Mouse (Mus musculus): ENCODE measurements at regions not wholly inside any gene's neighbourhood (a gene's known extent, or its start where the extent isn't known, plus 50 kb on each side); places are given as distances from the start of the nearest gene placed in this dataset.

GRCm38 (mm10) chr7:67440806-67441205 lies 68.1 kb upstream of the Mef2a start:
- H3K27ac ChIP-seq = no peak overlapping the region
- no peaks in the 10 kb centered on the region for H3K27me3 ChIP-seq (ENCODE audit: control insufficient read depth, insufficient read depth, low read length)
- H3K9ac ChIP-seq (replicated peaks) = no peak overlapping the region
- H3K4me3 ChIP-seq (ENCODE audit: insufficient read depth in 1 of 2, low read depth in 2 of 2, low read length in 2 of 2) = no peak overlapping the region
- 67% methylated on average over 8 of the region's 8 CpGs for WGBS (ENCODE audit: insufficient replicate concordance)
- DNase-seq (ENCODE audit: low read depth in 3 of 3, low spot score in 3 of 3) = no peak
- no peak for ATAC-seq (ENCODE audit: insufficient read depth)
- no peak overlapping the region for H3K4me2 ChIP-seq (ENCODE audit: low read depth)
- TF ChIP-seq EP300 (IDR thresholded peaks at IDR 0.05; ENCODE audit: low read depth) = no peak
- no peaks in the 10 kb centered on the region for H3K9me3 ChIP-seq (ENCODE audit: control insufficient read depth, low read length)
- peaks cover 0 to 6% of the 10 kb centered on the region in 2 experiments; a peak in 2 of 4 replicates for H3K4me1 ChIP-seq (replicated peaks; ENCODE audit: control insufficient read depth in 2 of 2, insufficient read depth in 2 of 2, low read length in 1 of 2)
- H3K36me3 ChIP-seq (replicated peaks; ENCODE audit: control insufficient read depth, insufficient read depth, low read depth) = no peaks in the 10 kb centered on the region

- Histone ChIP-seq H3K36me3 (replicated peaks; ENCODE audit: control insufficient read depth, insufficient read depth, low read depth) (no peaks in the 10 kb centered on the region), H3K4me2 (ENCODE audit: low read depth) (no peak overlapping the region), H3K27me3 (ENCODE audit: control insufficient read depth, insufficient read depth, low read length) (no peaks in the 10 kb centered on the region), H3K4me3 (ENCODE audit: insufficient read depth in 1 of 2, low read depth in 2 of 2, low read length in 2 of 2) (no peak overlapping the region), H3K9ac (replicated peaks) (no peak overlapping the region), H3K9me3 (ENCODE audit: control insufficient read depth, low read length) (no peaks in the 10 kb centered on the region), H3K4me1 (replicated peaks; ENCODE audit: control insufficient read depth in 2 of 2, insufficient read depth in 2 of 2, low read length in 1 of 2) (peaks cover 0 to 6% of the 10 kb centered on the region in 2 experiments; a peak in 2 of 4 replicates), H3K27ac (no peak overlapping the region)
- WGBS (ENCODE audit: insufficient replicate concordance) = 35% methylated on average over 8 of the region's 8 CpGs
- TF ChIP-seq CTCF (IDR thresholded peaks at IDR 0.05; ENCODE audit: low read depth) = no peak
- TF ChIP-seq EP300 (IDR thresholded peaks at IDR 0.05; ENCODE audit: low read depth) = no peak
- ATAC-seq (ENCODE audit: insufficient read depth) (no peak), DNase-seq (ENCODE audit: low read depth in 3 of 3, low spot score in 3 of 3) (no peak)
These were observed 64.8 kb upstream of the Mef2a start for GRCm38 (mm10) chr7:67437216-67438006.

GRCm38 (mm10) chr7:67435643-67436339 lies 63.1 kb upstream of the Mef2a start:
- ATAC-seq (ENCODE audit: insufficient read depth) (no peak), DNase-seq (ENCODE audit: low read depth in 3 of 3, low spot score in 3 of 3) (no peak)
- WGBS (ENCODE audit: insufficient replicate concordance) = 55% methylated on average over 11 of the region's 11 CpGs
- TF ChIP-seq CTCF (IDR thresholded peaks at IDR 0.05; ENCODE audit: low read depth) (no peak), EP300 (IDR thresholded peaks at IDR 0.05; ENCODE audit: low read depth) (no peak)
- no peaks in the 10 kb centered on the region for H3K9me3 ChIP-seq (ENCODE audit: control insufficient read depth, low read length)
- H3K4me1 ChIP-seq (replicated peaks; ENCODE audit: control insufficient read depth in 2 of 2, insufficient read depth in 2 of 2, low read length in 1 of 2) = peaks cover 0 to 6% of the 10 kb centered on the region in 2 experiments; a peak in 2 of 4 replicates
- no peak overlapping the region for H3K9ac ChIP-seq (replicated peaks)
- no peaks in the 10 kb centered on the region for H3K27me3 ChIP-seq (ENCODE audit: control insufficient read depth, insufficient read depth, low read length)
- H3K36me3 ChIP-seq (replicated peaks; ENCODE audit: control insufficient read depth, insufficient read depth, low read depth) = no peaks in the 10 kb centered on the region
- no peak overlapping the region for H3K27ac ChIP-seq
- no peak overlapping the region for H3K4me2 ChIP-seq (ENCODE audit: low read depth)
- H3K4me3 ChIP-seq (ENCODE audit: insufficient read depth in 1 of 2, low read depth in 2 of 2, low read length in 2 of 2) = no peak overlapping the region

GRCm38 (mm10) chr7:67430987-67431386 lies 58.3 kb upstream of the Mef2a start:
- H3K4me1 ChIP-seq (replicated peaks; ENCODE audit: control insufficient read depth in 2 of 2, insufficient read depth in 2 of 2, low read length in 1 of 2) = no peaks in the 10 kb centered on the region
- no peak for DNase-seq (ENCODE audit: low read depth in 3 of 3, low spot score in 3 of 3)
- whole genome bisulfite sequencing (ENCODE audit: insufficient replicate concordance) = 52% methylated on average over 7 of the region's 7 CpGs
- TF ChIP-seq EP300 (IDR thresholded peaks at IDR 0.05; ENCODE audit: low read depth) (no peak), CTCF (IDR thresholded peaks at IDR 0.05; ENCODE audit: low read depth) (no peak)
- H3K36me3 ChIP-seq (replicated peaks; ENCODE audit: control insufficient read depth, insufficient read depth, low read depth) = no peaks in the 10 kb centered on the region
- no peaks in the 10 kb centered on the region for H3K27me3 ChIP-seq (ENCODE audit: control insufficient read depth, insufficient read depth, low read length)
- no peak overlapping the region for H3K27ac ChIP-seq
- H3K4me3 ChIP-seq (ENCODE audit: insufficient read depth in 1 of 2, low read depth in 2 of 2, low read length in 2 of 2) = no peak overlapping the region
- no peak overlapping the region for H3K9ac ChIP-seq (replicated peaks)
- H3K4me2 ChIP-seq (ENCODE audit: low read depth) = no peak overlapping the region
- H3K9me3 ChIP-seq (ENCODE audit: control insufficient read depth, low read length) = no peaks in the 10 kb centered on the region
- no peak for ATAC-seq (ENCODE audit: insufficient read depth)

GRCm38 (mm10) chr7:67430041-67430440 lies 57.4 kb upstream of the Mef2a start:
- H3K4me1 ChIP-seq (replicated peaks; ENCODE audit: control insufficient read depth in 2 of 2, insufficient read depth in 2 of 2, low read length in 1 of 2) = peaks cover 0 to 3% of the 10 kb centered on the region in 2 experiments; a peak in 1 of 4 replicates
- WGBS (ENCODE audit: insufficient replicate concordance) = 48% methylated on average over 4 of the region's 4 CpGs
- TF ChIP-seq CTCF (IDR thresholded peaks at IDR 0.05; ENCODE audit: low read depth) (no peak), EP300 (IDR thresholded peaks at IDR 0.05; ENCODE audit: low read depth) (no peak)

More at GRCm38 (mm10) chr7:67430041-67430440, 57.4 kb upstream of the Mef2a start:
- DNase-seq (ENCODE audit: low read depth in 3 of 3, low spot score in 3 of 3) = no peak
- ATAC-seq (ENCODE audit: insufficient read depth) = no peak
- H3K36me3 ChIP-seq (replicated peaks; ENCODE audit: control insufficient read depth, insufficient read depth, low read depth) = no peaks in the 10 kb centered on the region
- no peak overlapping the region for H3K9ac ChIP-seq (replicated peaks)
- H3K27ac ChIP-seq = no peak overlapping the region
- H3K27me3 ChIP-seq (ENCODE audit: control insufficient read depth, insufficient read depth, low read length) = no peaks in the 10 kb centered on the region
- no peak overlapping the region for H3K4me2 ChIP-seq (ENCODE audit: low read depth)
- no peaks in the 10 kb centered on the region for H3K9me3 ChIP-seq (ENCODE audit: control insufficient read depth, low read length)
- H3K4me3 ChIP-seq (ENCODE audit: insufficient read depth in 1 of 2, low read depth in 2 of 2, low read length in 2 of 2) = no peak overlapping the region

All from liver, embryonic 14.5 days (tissue).